Mouse (Mus musculus): ENCODE measurements around the gene Sik2. TPM values are rescaled to one million over a fixed set of nuclear protein-coding genes. Genes with fewer than 3 reads are reported as not detected.

The Sik2 gene
- total and polyA plus RNA-seq, 3 experiments, result 7.5 to 12.1 TPM; not detected in 1

DNA sequence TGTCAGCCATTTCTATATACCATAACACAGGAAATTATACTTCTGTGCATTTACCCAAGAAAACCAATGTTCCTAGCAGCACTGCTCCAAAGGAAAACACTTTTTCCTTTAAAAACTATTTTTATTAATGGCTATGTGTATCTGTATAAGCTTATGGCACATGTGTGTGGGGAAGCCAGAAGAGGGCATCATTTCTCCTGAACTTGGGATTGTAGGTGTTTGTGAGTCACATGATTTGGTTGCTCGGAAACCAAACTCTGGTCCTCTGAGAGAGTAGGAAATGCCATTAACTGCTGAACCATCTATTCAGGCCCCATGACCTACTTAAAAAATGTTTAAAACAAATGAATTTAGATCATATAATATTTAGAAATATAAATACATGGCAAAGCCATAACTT is 18.1 kb upstream of the Sik2 start:
- TF ChIP-seq CHD2 (IDR thresholded peaks at IDR 0.05; ENCODE audit: low read length) (no peak), GABPA (IDR thresholded peaks at IDR 0.05; ENCODE audit: low read depth, low read length) (no peak), TBP (IDR thresholded peaks at IDR 0.05; ENCODE audit: low read depth, low read length) (no peak), GATA1 (IDR thresholded peaks at IDR 0.05; ENCODE audit: low read depth, low read length) (no peak), ZMIZ1 (IDR thresholded peaks at IDR 0.05; ENCODE audit: low read depth, low read length) (no peak), JUND (IDR thresholded peaks at IDR 0.05; ENCODE audit: low read depth, low read length) (no peak), E2F4 (IDR thresholded peaks at IDR 0.05; ENCODE audit: borderline replicate concordance, low read depth, low read length) (no peak)
- Histone ChIP-seq H3K27ac (ENCODE audit: control insufficient read depth, low read depth, low read length) (no peak overlapping the region), H3K4me3 (ENCODE audit: control insufficient read depth in 1 of 2, insufficient read depth in 1 of 2, low read depth in 2 of 2, low read length in 2 of 2) (no peak overlapping the region), H3K36me3 (ENCODE audit: control insufficient read depth in 1 of 2, insufficient read depth in 2 of 2, low read length in 2 of 2) (peaks cover 0 to 3% of the 10 kb centered on the region in 2 experiments; a peak in 2 of 4 replicates), H3K27me3 (ENCODE audit: control insufficient read depth in 1 of 2, insufficient read depth in 2 of 2, low read length in 2 of 2) (no peaks in the 10 kb centered on the region), H3K9me3 (replicated peaks; ENCODE audit: insufficient read depth, low read length) (no peaks in the 10 kb centered on the region), H3K79me2 (ENCODE audit: control insufficient read depth, insufficient read depth, low read length, poor library complexity) (no peaks in the 10 kb centered on the region), H3K9ac (ENCODE audit: control insufficient read depth, low read depth, low read length, poor library complexity, severe bottlenecking) (no peak overlapping the region), H3K4me1 (ENCODE audit: control insufficient read depth in 1 of 2, insufficient read depth in 2 of 2, low read length in 2 of 2) (peaks cover 0 to 2% of the 10 kb centered on the region in 2 experiments; a peak in 1 of 4 replicates)
- no peak for DNase-seq (ENCODE audit: low read depth, low spot score)

DNA sequence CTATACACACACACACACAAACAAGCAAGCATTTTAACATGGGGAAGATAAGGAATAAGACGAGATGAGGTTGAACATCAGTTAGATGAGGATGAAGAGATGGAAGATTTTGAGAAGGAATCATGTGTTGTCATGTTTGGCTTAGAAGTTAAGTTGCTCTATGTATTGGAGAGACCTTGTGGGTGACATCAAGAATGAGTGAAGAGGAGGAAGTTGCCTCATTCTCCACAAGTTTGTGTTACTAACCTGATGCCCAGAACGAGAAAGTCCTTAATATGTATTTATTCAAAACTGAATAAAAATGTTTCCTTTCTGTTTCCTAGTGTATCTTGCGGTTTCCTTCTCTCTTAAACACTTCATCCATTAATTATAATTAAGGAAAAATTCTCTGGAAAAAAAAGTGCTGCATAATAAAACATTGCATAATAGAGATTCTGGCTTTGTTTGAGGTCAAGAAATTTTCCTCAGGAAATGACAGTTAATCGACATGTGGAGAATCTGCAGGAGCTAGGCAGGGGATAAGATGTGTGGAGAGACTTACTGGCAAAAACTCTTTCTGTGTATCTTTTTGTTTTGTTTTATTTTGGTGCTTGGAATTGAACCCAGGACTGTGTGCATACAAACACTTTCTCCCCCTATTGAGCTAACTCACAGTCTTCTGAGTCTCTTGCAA is 12.4 kb upstream of the Sik2 start:
- Histone ChIP-seq H3K36me3 (ENCODE audit: control insufficient read depth in 1 of 2, insufficient read depth in 2 of 2, low read length in 2 of 2) (peaks cover 0 to 19% of the 10 kb centered on the region in 2 experiments; a peak in 2 of 4 replicates), H3K79me2 (ENCODE audit: control insufficient read depth, insufficient read depth, low read length, poor library complexity) (no peaks in the 10 kb centered on the region), H3K4me1 (ENCODE audit: control insufficient read depth in 1 of 2, insufficient read depth in 2 of 2, low read length in 2 of 2) (peaks cover 2 to 14% of the 10 kb centered on the region in 2 experiments; a peak in 3 of 4 replicates), H3K4me3 (ENCODE audit: control insufficient read depth in 1 of 2, insufficient read depth in 1 of 2, low read depth in 2 of 2, low read length in 2 of 2) (no peak overlapping the region), H3K27me3 (ENCODE audit: control insufficient read depth in 1 of 2, insufficient read depth in 2 of 2, low read length in 2 of 2) (no peaks in the 10 kb centered on the region), H3K9me3 (replicated peaks; ENCODE audit: insufficient read depth, low read length) (no peaks in the 10 kb centered on the region), H3K9ac (ENCODE audit: control insufficient read depth, low read depth, low read length, poor library complexity, severe bottlenecking) (no peak overlapping the region), H3K27ac (ENCODE audit: control insufficient read depth, low read depth, low read length) (no peak overlapping the region)
- DNase-seq (ENCODE audit: low read depth, low spot score), result no peak
- TF ChIP-seq ZNF384 (IDR thresholded peaks at IDR 0.05; ENCODE audit: low read depth, low read length) (no peak), TCF12 (IDR thresholded peaks at IDR 0.05; ENCODE audit: low read depth, low read length) (no peak)

DNA sequence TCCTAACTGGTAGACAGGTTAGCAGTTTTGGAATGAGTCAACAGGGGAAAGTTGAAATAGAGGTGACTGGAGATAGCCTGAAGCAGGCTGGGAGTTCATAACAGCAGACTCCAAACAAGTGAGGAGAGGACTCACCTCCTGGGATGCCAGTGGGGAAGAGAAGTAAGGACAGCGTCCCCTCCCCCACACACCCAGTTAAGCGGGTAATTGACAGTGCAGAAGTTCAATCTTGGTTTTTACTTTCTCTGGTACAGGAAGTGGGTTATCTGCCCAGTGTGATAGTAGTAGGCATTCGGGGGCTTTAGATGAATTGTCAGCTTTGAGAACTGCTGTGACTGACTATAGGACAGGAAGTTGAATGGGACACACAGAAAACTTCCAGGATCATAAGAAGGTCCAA is 11.5 kb upstream of the Sik2 start:
- DNase-seq (ENCODE audit: low read depth, low spot score), result peak; percentile 64
- Histone ChIP-seq H3K79me2 (ENCODE audit: control insufficient read depth, insufficient read depth, low read length, poor library complexity) (no peaks in the 10 kb centered on the region), H3K4me3 (ENCODE audit: control insufficient read depth in 1 of 2, insufficient read depth in 1 of 2, low read depth in 2 of 2, low read length in 2 of 2) (no peak overlapping the region), H3K4me1 (ENCODE audit: control insufficient read depth in 1 of 2, insufficient read depth in 2 of 2, low read length in 2 of 2) (peaks cover 6 to 18% of the 10 kb centered on the region in 2 experiments), H3K9me3 (replicated peaks; ENCODE audit: insufficient read depth, low read length) (no peaks in the 10 kb centered on the region), H3K9ac (ENCODE audit: control insufficient read depth, low read depth, low read length, poor library complexity, severe bottlenecking) (no peak overlapping the region), H3K27me3 (ENCODE audit: control insufficient read depth in 1 of 2, insufficient read depth in 2 of 2, low read length in 2 of 2) (no peaks in the 10 kb centered on the region), H3K27ac (ENCODE audit: control insufficient read depth, low read depth, low read length) (no peak overlapping the region), H3K36me3 (ENCODE audit: control insufficient read depth in 1 of 2, insufficient read depth in 2 of 2, low read length in 2 of 2) (peaks cover 0 to 26% of the 10 kb centered on the region in 2 experiments; a peak in 2 of 4 replicates)
- TF ChIP-seq USF2 (IDR thresholded peaks at IDR 0.05; ENCODE audit: borderline replicate concordance in 1 of 2, insufficient read depth in 1 of 2, low read depth in 1 of 2, low read length in 2 of 2) (no peak), TBP (IDR thresholded peaks at IDR 0.05; ENCODE audit: low read depth, low read length) (no peak), EP300 (IDR thresholded peaks at IDR 0.05; ENCODE audit: low read depth in 1 of 2, low read length in 2 of 2) (peak; percentile 85 to 86), MXI1 (IDR thresholded peaks at IDR 0.05; ENCODE audit: low read depth, low read length) (peak; percentile 13; the same call in 1 of the 2 replicates), TCF12 (IDR thresholded peaks at IDR 0.05; ENCODE audit: low read depth, low read length) (peak; percentile 49; the same call in 1 of the 2 replicates), POLR2A (IDR thresholded peaks at IDR 0.05; ENCODE audit: control insufficient read depth in 1 of 2, insufficient read depth in 1 of 2, low read depth in 1 of 2, low read length in 2 of 2, poor library complexity in 1 of 2) (no peak), MAZ (IDR thresholded peaks at IDR 0.05; ENCODE audit: low read depth, low read length) (0 out of 2 replicates have a peak, but pooled peaks have one; percentile 34), USF1 (IDR thresholded peaks at IDR 0.05; ENCODE audit: low read depth, low read length) (no peak), ZC3H11A (IDR thresholded peaks at IDR 0.05; ENCODE audit: low read depth, low read length) (no peak), MAFK (IDR thresholded peaks at IDR 0.05; ENCODE audit: borderline replicate concordance, low read depth, low read length) (0 out of 2 replicates have a peak, but pooled peaks have one; percentile 7), RCOR1 (IDR thresholded peaks at IDR 0.05; ENCODE audit: low read depth, low read length) (peak; percentile 94), POLR2AphosphoS5 (IDR thresholded peaks at IDR 0.05; ENCODE audit: borderline replicate concordance, low read depth, low read length) (no peak), HCFC1 (IDR thresholded peaks at IDR 0.05; ENCODE audit: low read depth, low read length) (no peak), CHD2 (IDR thresholded peaks at IDR 0.05; ENCODE audit: low read length) (peak; percentile 65), POLR2AphosphoS2 (IDR thresholded peaks at IDR 0.05; ENCODE audit: low read length) (no peak), JUND (IDR thresholded peaks at IDR 0.05; ENCODE audit: low read depth, low read length) (no peak), MYC (IDR thresholded peaks at IDR 0.05; ENCODE audit: low read depth, low read length) (no peak), GATA1 (IDR thresholded peaks at IDR 0.05; ENCODE audit: low read depth, low read length) (peak; percentile 85), NRF1 (IDR thresholded peaks at IDR 0.05; ENCODE audit: insufficient read depth, low read depth, low read length, poor library complexity, severe bottlenecking) (no peak), MYB (IDR thresholded peaks at IDR 0.05; ENCODE audit: low read depth, low read length) (no peak)

All from MEL (cell line).